Mouse (Mus musculus) c-Kit-positive CD71-negative TER-119-negative erythroid progenitor cells, embryonic 14.5 days (primary cell): ENCODE measurements around the gene Prkca.

ENCODE experiments used
- DNase-seq: peaks from one replicate; pipeline ENCODE4 v3.0.0-alpha.2; 2013; ENCODE audit warnings: low read depth

The Prkca gene

GRCm38 (mm10) chr11:108340293-108340692 is 3.4 kb downstream of the Prkca start:
- no peak for DNase-seq

DNA sequence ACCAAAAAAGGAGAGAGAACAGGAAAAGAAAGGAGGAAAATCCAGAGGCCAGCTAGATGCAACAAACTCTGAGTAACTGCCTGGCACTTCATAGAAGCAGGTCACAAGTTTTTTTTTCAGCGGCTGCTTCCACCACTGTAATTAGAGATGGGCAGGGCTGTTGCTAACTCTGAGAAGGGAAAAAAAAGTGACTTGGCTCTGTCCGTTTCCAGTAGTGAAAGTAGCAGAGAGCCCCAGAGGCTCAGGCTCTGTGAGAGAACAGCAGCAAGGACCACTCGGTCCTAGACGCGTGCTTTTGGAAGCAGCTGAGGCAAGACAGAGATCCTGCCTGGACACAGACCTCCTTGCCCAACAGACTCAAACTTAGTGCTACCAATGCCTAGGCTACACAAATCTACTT is 7.3 kb downstream of the Prkca start:
- DNase-seq = no peak

DNA sequence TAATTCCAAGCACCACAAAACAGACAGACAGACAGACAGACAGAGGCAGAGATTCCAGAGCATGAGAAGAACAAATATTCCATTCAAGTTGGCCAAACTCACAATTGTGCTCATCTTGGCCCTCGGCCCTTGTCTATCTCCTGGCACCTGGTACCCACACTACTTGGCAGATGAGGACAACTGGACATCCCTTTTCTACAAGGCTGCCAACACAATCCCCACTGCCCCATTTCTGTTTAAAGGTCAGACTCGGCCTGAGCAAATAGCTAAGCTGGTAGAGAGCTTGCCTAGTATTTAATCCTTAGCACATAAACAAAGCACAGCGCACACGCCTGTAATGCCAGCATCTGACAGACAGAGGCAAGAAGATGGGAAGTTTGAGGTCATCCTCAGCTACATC is 8.2 kb downstream of the Prkca start:
- no peak for DNase-seq

GRCm38 (mm10) chr11:108334658-108335057 is 9.1 kb downstream of the Prkca start:
- no peak for DNase-seq

- DNase-seq = no peak
Observed at GRCm38 (mm10) chr11:108333583-108334379, 9.9 kb downstream of the Prkca start.

GRCm38 (mm10) chr11:108333006-108333405 is 10.7 kb downstream of the Prkca start:
- DNase-seq = no peak

- DNase-seq = no peak
Observed at GRCm38 (mm10) chr11:108330818-108331217, 12.9 kb downstream of the Prkca start.

GRCm38 (mm10) chr11:108325943-108326342 is 17.8 kb downstream of the Prkca start:
- DNase-seq = no peak

DNA sequence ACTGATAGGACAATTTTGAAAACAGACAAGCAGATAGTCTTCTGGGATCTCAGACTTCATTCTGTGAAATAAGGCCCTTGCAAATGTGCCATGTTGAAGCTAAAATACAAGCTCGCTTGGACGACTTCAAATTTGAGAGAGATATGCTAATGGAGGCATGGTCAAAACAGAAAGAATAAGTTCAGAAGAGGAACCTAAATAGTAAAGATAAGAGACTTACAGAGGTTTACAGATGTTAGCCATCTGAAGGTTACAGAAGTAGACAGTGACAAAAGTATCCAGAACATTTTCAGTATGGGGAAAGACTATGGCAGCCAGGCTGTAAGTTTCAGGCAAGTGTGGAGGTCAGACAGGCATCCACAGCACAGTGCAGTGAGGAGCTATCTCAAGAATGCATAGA is 21.6 kb downstream of the Prkca start:
- no peak for DNase-seq

- DNase-seq = no peak
Observed at GRCm38 (mm10) chr11:108320561-108320960, 23.2 kb downstream of the Prkca start.

GRCm38 (mm10) chr11:108319162-108319561 is 24.6 kb downstream of the Prkca start:
- DNase-seq = no peak

- DNase-seq = no peak
Observed at GRCm38 (mm10) chr11:108317878-108318277, 25.9 kb downstream of the Prkca start.

GRCm38 (mm10) chr11:108315736-108316135 is 28.0 kb downstream of the Prkca start:
- no peak for DNase-seq

DNA sequence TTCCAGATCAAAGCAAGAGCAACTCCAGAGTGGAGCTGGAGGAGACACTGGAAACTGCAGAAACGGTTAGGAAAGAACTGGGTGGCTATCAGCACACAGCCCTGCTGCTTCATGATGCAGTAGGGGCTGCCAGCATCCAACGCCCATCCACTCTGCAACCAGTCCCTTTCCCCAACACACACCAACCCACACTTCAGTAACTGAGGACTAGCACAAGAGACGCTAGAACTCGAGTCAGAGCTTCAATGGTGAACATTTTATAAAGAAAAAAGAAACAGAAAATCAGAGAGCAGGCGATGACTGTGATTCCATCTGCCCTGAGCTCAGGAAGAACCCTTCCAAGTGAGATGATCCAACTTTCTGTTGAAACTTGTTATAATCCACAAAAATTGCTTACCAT is 31.2 kb downstream of the Prkca start:
- DNase-seq = no peak

GRCm38 (mm10) chr11:108311912-108312311 is 31.8 kb downstream of the Prkca start:
- peak; percentile 6 for DNase-seq

GRCm38 (mm10) chr11:108309791-108310190 is 33.9 kb downstream of the Prkca start:
- DNase-seq = no peak

GRCm38 (mm10) chr11:108308253-108308652 is 35.5 kb downstream of the Prkca start:
- DNase-seq = no peak

DNA sequence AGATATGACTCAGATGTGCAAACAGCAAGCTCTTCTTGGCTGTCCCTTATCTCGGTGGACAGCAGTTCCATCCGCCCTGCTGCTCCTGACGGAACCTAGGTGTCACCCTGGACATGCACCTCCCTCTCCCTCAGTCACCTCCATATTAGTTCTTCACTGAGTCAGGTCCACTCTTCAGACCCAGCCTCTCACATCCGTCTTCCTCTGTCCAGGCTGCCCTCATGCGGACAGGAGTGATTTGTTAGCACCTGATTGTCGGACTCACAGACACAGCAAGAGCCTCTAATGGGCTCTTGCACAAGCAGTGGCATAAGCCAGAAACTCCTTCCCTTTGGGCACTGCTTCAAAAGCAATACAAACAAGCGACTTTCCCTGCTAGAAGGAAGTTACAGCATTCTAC is 36.5 kb downstream of the Prkca start:
- DNase-seq = no peak

- no peak for DNase-seq
Observed at GRCm38 (mm10) chr11:108303787-108304186, 39.9 kb downstream of the Prkca start.

DNA sequence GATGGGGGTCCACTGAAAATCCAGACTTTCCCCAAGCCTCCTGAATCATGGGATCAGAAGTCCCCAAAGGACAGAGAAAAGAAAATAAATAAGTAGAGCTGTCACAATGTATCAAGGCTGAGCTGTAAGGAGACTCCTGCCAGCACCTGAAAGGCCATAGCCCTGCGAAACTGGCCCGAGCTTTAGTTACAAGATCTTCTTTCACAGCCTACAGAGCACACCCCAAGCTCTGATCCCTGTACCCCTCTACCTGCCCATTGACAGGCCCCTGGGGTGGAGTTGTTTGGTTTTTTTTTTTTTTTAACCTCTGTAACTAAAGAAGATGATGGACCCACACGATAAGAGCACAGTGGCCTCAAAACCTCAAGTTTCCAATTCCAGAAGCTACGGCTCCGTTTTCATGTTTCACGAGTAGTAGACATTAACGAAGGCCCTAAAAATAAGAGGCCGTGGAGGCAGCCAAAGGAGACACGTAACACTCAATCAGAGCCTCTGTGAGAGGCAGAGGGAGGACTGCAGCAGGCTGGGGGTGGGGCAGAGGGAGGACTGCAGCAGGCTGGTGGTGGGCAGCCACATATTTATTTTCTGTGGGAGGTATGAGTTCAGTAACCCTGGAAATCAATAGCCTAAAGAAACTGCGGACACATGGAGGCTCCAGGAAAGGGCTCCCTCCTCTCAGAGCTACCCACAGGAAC is 41.8 kb downstream of the Prkca start:
- DNase-seq = no peak

- DNase-seq = no peak
Observed at GRCm38 (mm10) chr11:108301036-108301435, 42.7 kb downstream of the Prkca start.

DNA sequence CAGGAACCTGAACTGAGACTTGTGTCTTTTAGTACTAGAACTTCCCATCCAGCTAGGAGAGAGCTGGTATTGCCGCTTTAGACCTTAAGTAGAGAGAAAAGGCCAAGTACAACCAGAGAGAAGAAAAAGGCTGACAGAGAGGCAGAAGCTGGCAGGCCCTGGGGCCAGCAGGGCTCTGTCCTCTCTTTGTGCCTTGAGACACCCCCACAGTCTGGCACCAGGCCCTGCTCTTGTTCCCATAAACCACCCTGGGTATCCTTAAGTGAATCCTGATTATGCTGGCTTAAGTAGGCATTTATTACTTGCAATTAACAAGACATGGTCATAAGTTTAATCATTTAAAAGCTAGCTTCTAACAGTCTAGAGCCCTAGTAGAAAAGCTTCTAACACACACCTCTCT is 43.3 kb downstream of the Prkca start:
- no peak for DNase-seq

- no peak for DNase-seq
Observed at GRCm38 (mm10) chr11:108299913-108300312, 43.8 kb downstream of the Prkca start.

GRCm38 (mm10) chr11:108297956-108298355 is 45.8 kb downstream of the Prkca start:
- DNase-seq = no peak
